Mouse (Mus musculus) MEL (cell line): ENCODE measurements around the gene Mgst3. TPM values are rescaled to one million over a fixed set of nuclear protein-coding genes. Genes with fewer than 3 reads are reported as not detected.

Experiments used
- DNase-seq: peaks from one replicate; pipeline ENCODE4 v3.0.0; 2011; ENCODE audit warnings: low read depth, low spot score
- H3K27ac ChIP-seq: 2 replicates; pipeline ENCODE4 v1.5.1; 2012; ENCODE audit warnings: low read depth, mild to moderate bottlenecking, control low read depth, low read length, moderate library complexity; ENCODE audit not compliant: control insufficient read depth
- H3K27me3 ChIP-seq, 2 experiments: fragments of 150-350 bp in 1 of 2; sonication (generic) in 1 of 2; 2 replicates each; pipeline ENCODE4 v1.6.1; 2012; ENCODE audit warnings: low read length in 2 of 2, mild to moderate bottlenecking in 2 of 2, improper control_type of control experiment in 1 of 2, moderate library complexity in 1 of 2; ENCODE audit not compliant: insufficient read depth in 2 of 2, control insufficient read depth in 1 of 2
- H3K36me3 ChIP-seq, 2 experiments: 2 replicates each; pipeline ENCODE4 v1.6.1; 2012 to 2014; ENCODE audit warnings: low read length in 2 of 2, improper control_type of control experiment in 1 of 2, inconsistent platforms in 1 of 2, mild to moderate bottlenecking in 1 of 2; ENCODE audit not compliant: insufficient read depth in 2 of 2, control insufficient read depth in 1 of 2
- H3K4me1 ChIP-seq, 2 experiments: fragments of 150-350 bp in 1 of 2; sonication (generic) in 1 of 2; 2 replicates each; pipeline ENCODE4 v1.6.1; 2012; ENCODE audit warnings: low read length in 2 of 2, improper control_type of control experiment in 1 of 2, mild to moderate bottlenecking in 1 of 2; ENCODE audit not compliant: insufficient read depth in 2 of 2, control insufficient read depth in 1 of 2
- H3K4me3 ChIP-seq, 2 experiments: fragments of 150-350 bp in 1 of 2; sonication (generic) in 1 of 2; 2 replicates each; pipeline ENCODE4 v1.5.1; 2012; ENCODE audit warnings: low read depth in 2 of 2, low read length in 2 of 2, mild to moderate bottlenecking in 2 of 2, moderate library complexity in 2 of 2, control low read depth in 1 of 2, improper control_type of control experiment in 1 of 2; ENCODE audit not compliant: control insufficient read depth in 1 of 2, insufficient read depth in 1 of 2
- H3K79me2 ChIP-seq: 2 replicates; pipeline ENCODE4 v1.6.1; 2012; ENCODE audit warnings: mild to moderate bottlenecking, low read length, moderate library complexity; ENCODE audit not compliant: control insufficient read depth, poor library complexity, insufficient read depth
- H3K9ac ChIP-seq: 2 replicates; pipeline ENCODE4 v1.6.1; 2012; ENCODE audit warnings: low read depth, mild to moderate bottlenecking, control low read depth, low read length, moderate library complexity; ENCODE audit not compliant: control insufficient read depth, poor library complexity, severe bottlenecking
- H3K9me3 ChIP-seq: fragments of 150-350 bp; sonication (generic); replicated peaks from 2 replicates; pipeline ENCODE4 v1.6.1; 2012; ENCODE audit warnings: mild to moderate bottlenecking, low read length, improper control_type of control experiment, moderate library complexity; ENCODE audit not compliant: insufficient read depth
- BHLHE40 ChIP-seq: IDR thresholded peaks from 2 replicates; pipeline ENCODE4 v1.6.1; 2012; ENCODE audit warnings: low read depth, mild to moderate bottlenecking, inconsistent platforms, low read length, improper control_type of control experiment, borderline replicate concordance
- CHD1 ChIP-seq: IDR thresholded peaks from 2 replicates; pipeline ENCODE4 v1.6.1; 2012; ENCODE audit warnings: low read depth, mild to moderate bottlenecking, inconsistent platforms, low read length, improper control_type of control experiment
- E2F4 ChIP-seq: IDR thresholded peaks from 2 replicates; pipeline ENCODE4 v1.6.1; 2011; ENCODE audit warnings: low read depth, low read length, improper control_type of control experiment, borderline replicate concordance
- EP300 ChIP-seq, 2 experiments: IDR thresholded peaks; 2 replicates each; pipeline ENCODE4 v1.6.1; 2011; ENCODE audit warnings: improper control_type of control experiment in 2 of 2, low read length in 2 of 2, low read depth in 1 of 2, mild to moderate bottlenecking in 1 of 2
- ETS1 ChIP-seq: IDR thresholded peaks from 2 replicates; pipeline ENCODE4 v1.6.1; 2012; ENCODE audit warnings: low read depth, mild to moderate bottlenecking, inconsistent platforms, low read length, improper control_type of control experiment, moderate library complexity
- GABPA ChIP-seq: IDR thresholded peaks from 2 replicates; pipeline ENCODE4 v1.6.1; 2012; ENCODE audit warnings: low read depth, mild to moderate bottlenecking, inconsistent platforms, low read length, improper control_type of control experiment, moderate library complexity
- GATA1 ChIP-seq: IDR thresholded peaks from 2 replicates; pipeline ENCODE4 v1.6.1; 2011; ENCODE audit warnings: low read depth, low read length, improper control_type of control experiment
- HCFC1 ChIP-seq: IDR thresholded peaks from 2 replicates; pipeline ENCODE4 v1.6.1; 2012; ENCODE audit warnings: low read depth, mild to moderate bottlenecking, inconsistent platforms, low read length, improper control_type of control experiment, moderate library complexity
- KAT2A ChIP-seq: conservative IDR thresholded peaks from 2 replicates; pipeline ENCODE4 v1.6.1; 2012; ENCODE audit warnings: low read depth, low read length, improper control_type of control experiment, inconsistent platforms
- MAZ ChIP-seq: IDR thresholded peaks from 2 replicates; pipeline ENCODE4 v1.6.1; 2012; ENCODE audit warnings: low read depth, mild to moderate bottlenecking, inconsistent platforms, low read length, improper control_type of control experiment
- MEF2A ChIP-seq: IDR thresholded peaks from 2 replicates; pipeline ENCODE4 v1.6.1; 2014; ENCODE audit warnings: low read depth, mild to moderate bottlenecking, inconsistent platforms, low read length, improper control_type of control experiment; ENCODE audit not compliant: poor library complexity, insufficient replicate concordance, severe bottlenecking; ENCODE audit errors: extremely low read depth
- MXI1 ChIP-seq: IDR thresholded peaks from 2 replicates; pipeline ENCODE4 v1.6.1; 2011; ENCODE audit warnings: mild to moderate bottlenecking, low read depth, low read length, improper control_type of control experiment
- MYB ChIP-seq: IDR thresholded peaks from 2 replicates; pipeline ENCODE4 v1.6.1; 2011; ENCODE audit warnings: mild to moderate bottlenecking, low read depth, low read length, improper control_type of control experiment
- NELFE ChIP-seq: IDR thresholded peaks from 2 replicates; pipeline ENCODE4 v1.6.1; 2011; ENCODE audit warnings: low read depth, low read length, improper control_type of control experiment
- POLR2AphosphoS5 ChIP-seq: IDR thresholded peaks from 2 replicates; pipeline ENCODE4 v1.6.1; 2012; ENCODE audit warnings: low read depth, borderline replicate concordance, mild to moderate bottlenecking, inconsistent platforms, low read length, moderate library complexity, mixed read lengths
- SIN3A ChIP-seq: IDR thresholded peaks from 2 replicates; pipeline ENCODE4 v1.6.1; 2012; ENCODE audit warnings: low read length, improper control_type of control experiment, inconsistent platforms
- TCF12 ChIP-seq: IDR thresholded peaks from 2 replicates; pipeline ENCODE4 v1.6.1; 2014; ENCODE audit warnings: low read depth, mild to moderate bottlenecking, inconsistent platforms, low read length, improper control_type of control experiment, moderate library complexity
- UBTF ChIP-seq: IDR thresholded peaks from 2 replicates; pipeline ENCODE4 v1.6.1; 2012; ENCODE audit warnings: low read depth, mild to moderate bottlenecking, inconsistent platforms, low read length, improper control_type of control experiment, moderate library complexity, borderline replicate concordance; ENCODE audit not compliant: insufficient read depth
- USF1 ChIP-seq: IDR thresholded peaks from 2 replicates; pipeline ENCODE4 v1.6.1; 2014; ENCODE audit warnings: low read depth, mild to moderate bottlenecking, inconsistent platforms, low read length, improper control_type of control experiment, moderate library complexity
- ZC3H11A ChIP-seq: IDR thresholded peaks from 2 replicates; pipeline ENCODE4 v1.6.1; 2012; ENCODE audit warnings: low read depth, mild to moderate bottlenecking, inconsistent platforms, low read length, improper control_type of control experiment
- ZMIZ1 ChIP-seq: IDR thresholded peaks from 2 replicates; pipeline ENCODE4 v1.6.1; 2012; ENCODE audit warnings: low read depth, mild to moderate bottlenecking, inconsistent platforms, low read length, improper control_type of control experiment, moderate library complexity
- polyA plus RNA-seq, 2 experiments: library from polyadenylated mRNA; stranded (reverse) in 1 of 2; unstranded in 1 of 2; fragments of >175 nt in 1 of 2; fragments of >200 nt in 1 of 2; gene quantifications; 2 replicates each; pipeline versions ENCODE4 v1.2.1 to v1.2.4; 2012; ENCODE audit warnings: low replicate concordance in 2 of 2, low read depth in 1 of 2; ENCODE audit not compliant: insufficient read length in 2 of 2, insufficient read depth in 1 of 2, missing spikeins in 1 of 2
- total RNA-seq: library from RNA; depleted of rRNA; stranded (reverse); fragments of 300-350 nt; gene quantifications from 2 replicates; pipeline ENCODE4 v1.2.3, GENCODE M21; 2012

Mgst3 gene
- total and polyA plus RNA-seq, 3 experiments: 17.0 to 33.2 TPM; not detected in 1

- TF ChIP-seq ZC3H11A (no peak), UBTF (no peak), TCF12 (no peak), SIN3A (no peak), E2F4 (no peak)
These were observed 2.4 kb downstream of the Mgst3 start (continued) for GRCm38 (mm10) chr1:167391241-167391640.

GRCm38 (mm10) chr1:167390381-167390780 is 3.3 kb downstream of the Mgst3 start:
- Histone ChIP-seq H3K27ac (no peak overlapping the region), H3K27me3 (no peaks in the 10 kb centered on the region; a peak in 1 of 4 replicates), H3K9ac (no peak overlapping the region), H3K4me3 (no peak overlapping the region), H3K36me3 (peaks cover 0 to 6% of the 10 kb centered on the region in 2 experiments; a peak in 2 of 4 replicates), H3K9me3 (no peaks in the 10 kb centered on the region), H3K4me1 (peaks cover 0 to 2% of the 10 kb centered on the region in 2 experiments; a peak in 2 of 4 replicates), H3K79me2 (no peaks in the 10 kb centered on the region; the same call in 1 of the 2 replicates)
- TF ChIP-seq GABPA: no peak
- TF ChIP-seq ZMIZ1: no peak
- TF ChIP-seq MXI1: no peak
- no peak for DNase-seq

- no peak overlapping the region for H3K9ac ChIP-seq
- no peaks in the 10 kb centered on the region; the same call in 1 of the 2 replicates for H3K79me2 ChIP-seq
- no peak for TF ChIP-seq USF1
- no peak for TF ChIP-seq HCFC1
- TF ChIP-seq SIN3A: no peak
- TF ChIP-seq NELFE: no peak
- no peak for TF ChIP-seq CHD1
- no peak for TF ChIP-seq ETS1
- TF ChIP-seq MEF2A: no peak
- no peak for TF ChIP-seq MXI1
- no peak for TF ChIP-seq MAZ
- no peak for TF ChIP-seq EP300 (IDR thresholded peaks at IDR 0.05; ENCODE audit: low read depth in 1 of 2, low read length in 2 of 2)
- TF ChIP-seq MYB: no peak
- no peak for TF ChIP-seq BHLHE40
- TF ChIP-seq POLR2AphosphoS5: no peak
- TF ChIP-seq GATA1: no peak
- TF ChIP-seq KAT2A: no peak
- TF ChIP-seq, all 39 proteins: peak for 0
- no peak for DNase-seq
- peaks cover 7% of the 10 kb centered on the region in 2 experiments for H3K4me1 ChIP-seq
- peaks cover 0 to 14% of the 10 kb centered on the region in 2 experiments; a peak in 2 of 4 replicates for H3K36me3 ChIP-seq
- H3K9me3 ChIP-seq: no peaks in the 10 kb centered on the region
- H3K27ac ChIP-seq: no peak overlapping the region
- no peaks in the 10 kb centered on the region for H3K27me3 ChIP-seq
- H3K4me3 ChIP-seq: no peak overlapping the region
These were observed 4.1 kb downstream of the Mgst3 start for GRCm38 (mm10) chr1:167389584-167389983.
